Mouse (Mus musculus) CD4-positive, CD25-positive, alpha-beta regulatory T cell, adult 4 months (primary cell): ENCODE data around the gene Kdsr. TPM values are rescaled to one million over a fixed set of nuclear protein-coding genes. Genes with fewer than 3 reads are reported as not detected.
"Not testable (repeated sequence)": the region's sequence is repeated elsewhere in the genome, so short reads cannot be mapped to it uniquely, and the experiment has no call there.

Experiments
- ATAC-seq: one replicate; pipeline ENCODE4 v1.8.0; 2017
- polyA plus RNA-seq, 2 experiments: library from polyadenylated mRNA; unstranded; fragments of 100-300 nt; shearing (Covaris generic); gene quantifications; one replicate each; pipeline ENCODE4 v1.2.1; 2017

Gene Kdsr
- polyA plus RNA-seq, 2 experiments from 2014 or later, result 25.5 to 32.4 TPM

- ATAC-seq, result peak; percentile 81
Observed at GRCm38 (mm10) chr1:106738092-106738491, 21.4 kb downstream of the Kdsr start.

GRCm38 (mm10) chr1:106736211-106736610, 23.3 kb downstream of the Kdsr start:
- no peak for ATAC-seq

GRCm38 (mm10) chr1:106735586-106735985, 23.9 kb downstream of the Kdsr start:
- ATAC-seq, result peak; percentile 80

GRCm38 (mm10) chr1:106722061-106722460, 37.5 kb downstream of the Kdsr start:
- ATAC-seq, result no peak

- ATAC-seq, result not testable (repeated sequence)
Observed at GRCm38 (mm10) chr1:106717736-106718135, 41.8 kb downstream of the Kdsr start.

- ATAC-seq, result no peak
Observed at GRCm38 (mm10) chr1:106717071-106717601, 42.4 kb downstream of the Kdsr start.

- no peak for ATAC-seq
Observed at GRCm38 (mm10) chr1:106716141-106716540, 43.4 kb downstream of the Kdsr start.

GRCm38 (mm10) chr1:106715111-106716083, 44.1 kb downstream of the Kdsr start:
- no peak for ATAC-seq

GRCm38 (mm10) chr1:106714530-106714981, 45.0 kb downstream of the Kdsr start:
- peak; percentile 7 for ATAC-seq

- peak; percentile 68 for ATAC-seq
Observed at GRCm38 (mm10) chr1:106713621-106714529, 45.7 kb downstream of the Kdsr start, which contains the start of gene Bcl2. Gene Bcl2, minus strand, starts transcription at chr1:106714274.

- ATAC-seq, result peak; percentile 49
Observed at GRCm38 (mm10) chr1:106712330-106712729, 47.2 kb downstream of the Kdsr start.

GRCm38 (mm10) chr1:106711356-106712125, 48.0 kb downstream of the Kdsr start:
- no peak for ATAC-seq

- no peak for ATAC-seq
Observed at GRCm38 (mm10) chr1:106710202-106710601, 49.3 kb downstream of the Kdsr start.

GRCm38 (mm10) chr1:106707036-106707880, 52.3 kb downstream of the Kdsr start:
- ATAC-seq, result no peak

GRCm38 (mm10) chr1:106703183-106703582, 56.3 kb downstream of the Kdsr start:
- ATAC-seq, result no peak

GRCm38 (mm10) chr1:106702471-106703175, 56.9 kb downstream of the Kdsr start:
- no peak for ATAC-seq

GRCm38 (mm10) chr1:106700520-106701114, 58.9 kb downstream of the Kdsr start:
- ATAC-seq, result peak; percentile 46

- ATAC-seq, result no peak
Observed at GRCm38 (mm10) chr1:106696472-106696871, 63.1 kb downstream of the Kdsr start.

- ATAC-seq, result peak; percentile 41
Observed at GRCm38 (mm10) chr1:106695649-106696048, 63.9 kb downstream of the Kdsr start.

GRCm38 (mm10) chr1:106694316-106694715, 65.2 kb downstream of the Kdsr start:
- ATAC-seq, result no peak
